Mouse (Mus musculus): ENCODE results near the gene Tmem151a.
"Not testable (repeated sequence)": the region's sequence is repeated elsewhere in the genome, so short reads cannot be mapped to it uniquely, and the experiment has no call there.

Tmem151a gene

GRCm38 (mm10) chr19:5094746-5095417 is 9.6 kb upstream of the Tmem151a start:
- no peak for DNase-seq (ENCODE audit: extremely low spot score)

- peak; percentile 96 for DNase-seq (ENCODE audit: extremely low spot score)
These were observed 8.9 kb upstream of the Tmem151a start for GRCm38 (mm10) chr19:5094243-5094632.

- DNase-seq (ENCODE audit: extremely low spot score) = no peak
These were observed 8.3 kb upstream of the Tmem151a start for GRCm38 (mm10) chr19:5093481-5094242.

GRCm38 (mm10) chr19:5092083-5092482 is 6.8 kb upstream of the Tmem151a start:
- DNase-seq (ENCODE audit: extremely low spot score) = no peak

GRCm38 (mm10) chr19:5089324-5089723 is 4.0 kb upstream of the Tmem151a start:
- DNase-seq (ENCODE audit: extremely low spot score) = no peak

- peak; percentile 95 for DNase-seq (ENCODE audit: extremely low spot score)
These were observed 2.8 kb upstream of the Tmem151a start, which contains the start of gene Yif1a for GRCm38 (mm10) chr19:5087884-5088728. TSS of gene Yif1a (plus strand) at chr19:5088538.

GRCm38 (mm10) chr19:5086533-5086932 is 1.2 kb upstream of the Tmem151a start:
- DNase-seq (ENCODE audit: extremely low spot score) = not testable (repeated sequence)

GRCm38 (mm10) chr19:5084834-5085144 is 542 bp downstream of the Tmem151a start:
- no peak for DNase-seq (ENCODE audit: extremely low spot score)

GRCm38 (mm10) chr19:5083961-5084833 is 1.1 kb downstream of the Tmem151a start:
- DNase-seq (ENCODE audit: extremely low spot score) = no peak

GRCm38 (mm10) chr19:5082596-5082995 is 2.7 kb downstream of the Tmem151a start:
- DNase-seq (ENCODE audit: extremely low spot score) = no peak

GRCm38 (mm10) chr19:5082005-5082404 is 3.3 kb downstream of the Tmem151a start:
- no peak for DNase-seq (ENCODE audit: extremely low spot score)

- no peak for DNase-seq (ENCODE audit: extremely low spot score)
These were observed 6.1 kb downstream of the Tmem151a start for GRCm38 (mm10) chr19:5079279-5079678.

- no peak for DNase-seq (ENCODE audit: extremely low spot score)
These were observed 11.8 kb downstream of the Tmem151a start for GRCm38 (mm10) chr19:5073518-5073917.

- peak; percentile 80 for DNase-seq (ENCODE audit: extremely low spot score)
These were observed 12.3 kb downstream of the Tmem151a start for GRCm38 (mm10) chr19:5073028-5073427.

- DNase-seq (ENCODE audit: extremely low spot score) = no peak
These were observed 12.8 kb downstream of the Tmem151a start for GRCm38 (mm10) chr19:5072389-5073019.

GRCm38 (mm10) chr19:5071545-5072369 is 13.6 kb downstream of the Tmem151a start:
- DNase-seq (ENCODE audit: extremely low spot score) = peak; percentile 92

- no peak for DNase-seq (ENCODE audit: extremely low spot score)
These were observed 14.3 kb downstream of the Tmem151a start for GRCm38 (mm10) chr19:5071077-5071476.

- no peak for DNase-seq (ENCODE audit: extremely low spot score)
These were observed 15.4 kb downstream of the Tmem151a start for GRCm38 (mm10) chr19:5069978-5070377.

GRCm38 (mm10) chr19:5069486-5069885 is 15.8 kb downstream of the Tmem151a start:
- DNase-seq (ENCODE audit: extremely low spot score) = no peak

Data from embryo, embryonic 9.5 days (tissue).